Mouse (Mus musculus) embryonic facial prominence, embryonic 13.5 days (tissue): Measurements from ENCODE around the gene Fnbp1l. TPM values are rescaled to one million over a fixed set of nuclear protein-coding genes. Genes with fewer than 3 reads are reported as not detected.

Experiments used
- ATAC-seq: fragments of 200-750 bp; cut with Nextera tagmentation; 2 replicates; pipeline ENCODE4 v1.8.0; 2017; ENCODE audit warnings: low read depth; ENCODE audit not compliant: insufficient number of reproducible peaks, insufficient read depth, low FRiP score, low TSS enrichment
- H3K27ac ChIP-seq: fragments of 300-500 bp; sonication (generic); 2 replicates; pipeline ENCODE4 v1.5.1; 2015; ENCODE audit warnings: moderate library complexity, mild to moderate bottlenecking, inconsistent platforms
- H3K27me3 ChIP-seq: fragments of 300-500 bp; sonication (generic); 2 replicates; pipeline ENCODE4 v1.6.1; 2015; ENCODE audit warnings: mild to moderate bottlenecking, inconsistent platforms
- H3K36me3 ChIP-seq: fragments of 300-500 bp; sonication (generic); 2 replicates; pipeline ENCODE4 v1.6.1; 2015; ENCODE audit warnings: mild to moderate bottlenecking, inconsistent platforms
- H3K4me1 ChIP-seq: fragments of 300-500 bp; sonication (generic); 2 replicates; pipeline ENCODE4 v1.6.1; 2015; ENCODE audit warnings: inconsistent platforms
- H3K4me2 ChIP-seq: fragments of 300-500 bp; sonication (generic); 2 replicates; pipeline ENCODE4 v1.6.1; 2015; ENCODE audit warnings: moderate library complexity, mild to moderate bottlenecking, inconsistent platforms
- H3K4me3 ChIP-seq: fragments of 300-500 bp; sonication (generic); 2 replicates; pipeline ENCODE4 v1.5.1; 2015; ENCODE audit warnings: mild to moderate bottlenecking, inconsistent platforms
- H3K9ac ChIP-seq: fragments of 300-500 bp; sonication (generic); 2 replicates; pipeline ENCODE4 v1.6.1; 2015; ENCODE audit warnings: mild to moderate bottlenecking, inconsistent platforms
- H3K9me3 ChIP-seq: fragments of 300-500 bp; sonication (generic); 2 replicates; pipeline ENCODE4 v1.6.1; 2016; ENCODE audit warnings: inconsistent platforms
- WGBS: fragments of 180-500 bp; shearing (Covaris S2); methylation state at CpG from one replicate; pipeline ENCODE4 v1.1.7; 2015; ENCODE audit warnings: mixed read lengths; 5-methylcytosine and 5-hydroxymethylcytosine counted together
- polyA plus RNA-seq: library from polyadenylated mRNA; unstranded; fragments of >200 nt; fragmentation: Nextera tagmentation; extraction: Ambion mirVana; gene quantifications from 2 replicates; pipeline ENCODE4 v1.2.1, GENCODE M21; 2015

Fnbp1l gene
- polyA plus RNA-seq, 1 experiment from 2014 or later: 62.3 TPM

GRCm38 (mm10) chr3:122565285-122565684 is 54.2 kb downstream of the Fnbp1l start:
- ATAC-seq: no peak
- WGBS: 29% methylated on average over 7 of the region's 7 CpGs
- Histone ChIP-seq H3K4me1 (peaks cover 7% of the 10 kb centered on the region), H3K27ac (no peak overlapping the region), H3K9me3 (no peaks in the 10 kb centered on the region), H3K4me2 (no peak overlapping the region), H3K27me3 (no peaks in the 10 kb centered on the region), H3K4me3 (no peak overlapping the region), H3K9ac (no peak overlapping the region), H3K36me3 (peaks cover 25% of the 10 kb centered on the region)

- 64% methylated on average over 2 of the region's 2 CpGs for WGBS
- Histone ChIP-seq H3K27me3 (no peaks in the 10 kb centered on the region), H3K9ac (no peak overlapping the region), H3K4me2 (no peak overlapping the region), H3K27ac (no peak overlapping the region), H3K4me3 (no peak overlapping the region), H3K36me3 (peaks cover 24% of the 10 kb centered on the region; the same call in 1 of the 2 replicates), H3K9me3 (no peaks in the 10 kb centered on the region), H3K4me1 (no peaks in the 10 kb centered on the region)
- no peak for ATAC-seq
These were observed 61.7 kb downstream of the Fnbp1l start for GRCm38 (mm10) chr3:122557766-122558165.

GRCm38 (mm10) chr3:122551174-122551573 is 68.3 kb downstream of the Fnbp1l start:
- Histone ChIP-seq H3K4me1 (no peaks in the 10 kb centered on the region), H3K9ac (no peak overlapping the region), H3K4me2 (no peak overlapping the region), H3K27me3 (no peaks in the 10 kb centered on the region), H3K36me3 (peaks cover 24% of the 10 kb centered on the region), H3K27ac (no peak overlapping the region), H3K9me3 (no peaks in the 10 kb centered on the region), H3K4me3 (no peak overlapping the region)
- no peak for ATAC-seq
- WGBS: 92% methylated on average over 3 of the region's 3 CpGs

GRCm38 (mm10) chr3:122547469-122547868 is 72.0 kb downstream of the Fnbp1l start:
- Histone ChIP-seq H3K4me1 (no peaks in the 10 kb centered on the region), H3K36me3 (peaks cover 56% of the 10 kb centered on the region), H3K9me3 (no peaks in the 10 kb centered on the region), H3K4me2 (no peak overlapping the region), H3K4me3 (no peak overlapping the region), H3K9ac (no peak overlapping the region), H3K27me3 (no peaks in the 10 kb centered on the region), H3K27ac (no peak overlapping the region)
- WGBS: 84% methylated on average over 4 of the region's 4 CpGs
- ATAC-seq: no peak

- Histone ChIP-seq H3K4me3 (no peak overlapping the region), H3K9ac (no peak overlapping the region), H3K4me2 (no peak overlapping the region), H3K9me3 (no peaks in the 10 kb centered on the region), H3K27ac (no peak overlapping the region), H3K4me1 (no peaks in the 10 kb centered on the region), H3K27me3 (no peaks in the 10 kb centered on the region), H3K36me3 (peaks cover 75% of the 10 kb centered on the region)
- WGBS: 85% methylated on average over 2 of the region's 2 CpGs
- no peak for ATAC-seq
These were observed 74.2 kb downstream of the Fnbp1l start for GRCm38 (mm10) chr3:122545346-122545745.

GRCm38 (mm10) chr3:122540918-122541317 is 78.6 kb downstream of the Fnbp1l start:
- 89% methylated on average over 4 of the region's 4 CpGs for WGBS
- Histone ChIP-seq H3K27ac (no peak overlapping the region), H3K27me3 (no peaks in the 10 kb centered on the region), H3K36me3 (peaks cover 86% of the 10 kb centered on the region), H3K4me2 (no peak overlapping the region), H3K4me3 (no peak overlapping the region), H3K9me3 (no peaks in the 10 kb centered on the region), H3K9ac (no peak overlapping the region), H3K4me1 (no peaks in the 10 kb centered on the region)
- ATAC-seq: no peak

- peaks cover 81% of the 10 kb centered on the region for H3K36me3 ChIP-seq
- no peak overlapping the region for H3K4me3 ChIP-seq
- H3K9ac ChIP-seq: no peak overlapping the region
- no peaks in the 10 kb centered on the region for H3K27me3 ChIP-seq
- H3K9me3 ChIP-seq: no peaks in the 10 kb centered on the region
- no peak overlapping the region for H3K4me2 ChIP-seq
- no peaks in the 10 kb centered on the region for H3K4me1 ChIP-seq
- ATAC-seq: no peak
- WGBS: 88% methylated on average over 17 of the region's 17 CpGs
- H3K27ac ChIP-seq: no peak overlapping the region
These were observed 79.4 kb downstream of the Fnbp1l start for GRCm38 (mm10) chr3:122539961-122540690.

GRCm38 (mm10) chr3:122538851-122539250 is 80.7 kb downstream of the Fnbp1l start:
- no peak for ATAC-seq

GRCm38 (mm10) chr3:122535938-122536703 is 83.4 kb downstream of the Fnbp1l start:
- Histone ChIP-seq H3K9me3 (no peaks in the 10 kb centered on the region), H3K9ac (no peak overlapping the region), H3K4me3 (no peak overlapping the region), H3K27me3 (no peaks in the 10 kb centered on the region), H3K27ac (no peak overlapping the region), H3K4me2 (no peak overlapping the region), H3K36me3 (peaks cover 44% of the 10 kb centered on the region), H3K4me1 (no peaks in the 10 kb centered on the region)
- ATAC-seq: no peak
- WGBS: 88% methylated on average over 8 of the region's 8 CpGs

More at GRCm38 (mm10) chr3:122538851-122539250, 80.7 kb downstream of the Fnbp1l start:
- Histone ChIP-seq H3K4me1 (no peaks in the 10 kb centered on the region), H3K27me3 (no peaks in the 10 kb centered on the region), H3K4me3 (no peak overlapping the region), H3K36me3 (peaks cover 69% of the 10 kb centered on the region), H3K27ac (no peak overlapping the region), H3K4me2 (no peak overlapping the region), H3K9ac (no peak overlapping the region), H3K9me3 (no peaks in the 10 kb centered on the region)
- 89% methylated on average over 2 of the region's 2 CpGs for WGBS

GRCm38 (mm10) chr3:122528477-122528876 is 91.0 kb downstream of the Fnbp1l start:
- WGBS: 86% methylated on average over 3 of the region's 3 CpGs
- Histone ChIP-seq H3K4me2 (no peak overlapping the region), H3K9ac (no peak overlapping the region), H3K9me3 (no peaks in the 10 kb centered on the region), H3K36me3 (peaks cover 23% of the 10 kb centered on the region), H3K4me1 (no peaks in the 10 kb centered on the region), H3K27ac (no peak overlapping the region), H3K4me3 (no peak overlapping the region), H3K27me3 (no peaks in the 10 kb centered on the region)
- no peak for ATAC-seq

GRCm38 (mm10) chr3:122521294-122521693 is 98.2 kb downstream of the Fnbp1l start:
- Histone ChIP-seq H3K27ac (no peak overlapping the region), H3K9ac (no peak overlapping the region), H3K4me2 (no peak overlapping the region), H3K4me3 (no peak overlapping the region), H3K4me1 (peaks cover 36% of the 10 kb centered on the region), H3K36me3 (peaks cover 21% of the 10 kb centered on the region), H3K27me3 (peaks cover 26% of the 10 kb centered on the region), H3K9me3 (no peaks in the 10 kb centered on the region)
- ATAC-seq: no peak
- 54% methylated on average over 1 of the region's 1 CpGs for WGBS

- Histone ChIP-seq H3K4me1 (peaks cover 40% of the 10 kb centered on the region), H3K4me2 (no peak overlapping the region), H3K4me3 (no peak overlapping the region), H3K27me3 (peaks cover 30% of the 10 kb centered on the region), H3K36me3 (peaks cover 21% of the 10 kb centered on the region), H3K27ac (no peak overlapping the region), H3K9ac (no peak overlapping the region), H3K9me3 (no peaks in the 10 kb centered on the region)
- no peak for ATAC-seq
- WGBS: 77% methylated on average over 4 of the region's 4 CpGs
These were observed 98.6 kb downstream of the Fnbp1l start for GRCm38 (mm10) chr3:122520875-122521274.
